Mouse (Mus musculus): ENCODE data around the gene Baz2b. TPM values are rescaled to one million over a fixed set of nuclear protein-coding genes. Genes with fewer than 3 reads are reported as not detected.

Baz2b gene
- polyA plus RNA-seq, 1 experiment from 2014 or later, result 105 TPM

- H3K4me1 ChIP-seq (replicated peaks), result peaks cover 41% of the 10 kb centered on the region
- H3K4me3 ChIP-seq, result no peak overlapping the region
- no peak for ATAC-seq (ENCODE audit: low FRiP score)
- no peak overlapping the region for H3K9ac ChIP-seq
- 91% methylated on average over 6 of the region's 6 CpGs for WGBS
- H3K27ac ChIP-seq, result no peak overlapping the region
- no peaks in the 10 kb centered on the region for H3K9me3 ChIP-seq
- no peak overlapping the region for H3K4me2 ChIP-seq
- no peaks in the 10 kb centered on the region for H3K27me3 ChIP-seq
- no peaks in the 10 kb centered on the region for H3K36me3 ChIP-seq
These were observed 8.0 kb upstream of the Baz2b start for GRCm38 (mm10) chr2:60217620-60218019.

GRCm38 (mm10) chr2:60216547-60217153 lies 7.0 kb upstream of the Baz2b start:
- ATAC-seq (ENCODE audit: low FRiP score), result no peak
- Histone ChIP-seq H3K4me3 (no peak overlapping the region), H3K36me3 (no peaks in the 10 kb centered on the region), H3K27ac (no peak overlapping the region), H3K9me3 (no peaks in the 10 kb centered on the region), H3K27me3 (no peaks in the 10 kb centered on the region), H3K4me2 (no peak overlapping the region), H3K9ac (no peak overlapping the region), H3K4me1 (replicated peaks) (peaks cover 49% of the 10 kb centered on the region)
- WGBS, result 92% methylated on average over 4 of the region's 4 CpGs

DNA sequence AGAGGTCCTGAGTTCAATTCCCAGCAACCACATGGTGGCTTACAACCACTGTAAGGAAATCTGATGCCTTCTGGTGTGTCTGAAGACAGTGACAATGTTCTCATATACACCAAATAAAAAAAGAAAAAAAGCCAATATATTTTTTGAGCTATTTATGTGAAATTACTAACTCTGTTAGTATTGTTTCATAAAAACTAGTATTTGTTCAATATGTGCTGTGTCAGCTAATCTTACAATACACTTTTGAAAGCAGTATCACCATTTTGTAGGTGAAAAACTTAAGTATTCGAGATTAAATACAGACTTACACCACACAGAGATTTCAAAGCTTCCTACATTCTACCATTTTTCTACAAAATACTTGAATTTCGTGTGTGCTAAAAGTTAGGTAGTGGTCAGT lies 5.0 kb upstream of the Baz2b start:
- no peak overlapping the region for H3K4me2 ChIP-seq
- H3K4me1 ChIP-seq (replicated peaks), result peaks cover 51% of the 10 kb centered on the region
- H3K9ac ChIP-seq, result no peak overlapping the region
- 96% methylated on average over 2 of the region's 2 CpGs for WGBS
- no peaks in the 10 kb centered on the region for H3K9me3 ChIP-seq
- ATAC-seq (ENCODE audit: low FRiP score), result no peak
- H3K36me3 ChIP-seq, result no peaks in the 10 kb centered on the region
- no peak overlapping the region for H3K4me3 ChIP-seq
- H3K27ac ChIP-seq, result no peak overlapping the region
- no peaks in the 10 kb centered on the region for H3K27me3 ChIP-seq

GRCm38 (mm10) chr2:60212488-60212887 lies 2.8 kb upstream of the Baz2b start:
- peaks cover 62% of the 10 kb centered on the region for H3K4me1 ChIP-seq (replicated peaks)
- H3K9ac ChIP-seq, result no peak overlapping the region
- ATAC-seq (ENCODE audit: low FRiP score), result no peak
- H3K27ac ChIP-seq, result no peak overlapping the region
- 0 out of 2 replicates have a peak overlapping the region, but pooled peaks have one; percentile 17 for H3K4me2 ChIP-seq
- no peaks in the 10 kb centered on the region for H3K9me3 ChIP-seq
- H3K27me3 ChIP-seq, result peaks cover 8% of the 10 kb centered on the region; the same call in 1 of the 2 replicates
- H3K36me3 ChIP-seq, result no peaks in the 10 kb centered on the region
- no peak overlapping the region for H3K4me3 ChIP-seq

GRCm38 (mm10) chr2:60210821-60211220 lies 1.2 kb upstream of the Baz2b start:
- WGBS, result 27% methylated on average over 5 of the region's 5 CpGs
- Histone ChIP-seq H3K4me1 (replicated peaks) (peaks cover 54% of the 10 kb centered on the region), H3K4me3 (peak overlapping the region; percentile 88), H3K4me2 (peak overlapping the region; percentile 78), H3K27ac (peak overlapping the region; percentile 97; the same call in 1 of the 2 replicates), H3K9me3 (no peaks in the 10 kb centered on the region), H3K9ac (peak overlapping the region; percentile 94), H3K27me3 (peaks cover 8% of the 10 kb centered on the region; the same call in 1 of the 2 replicates), H3K36me3 (0 out of 2 replicates have a peak, but pooled peaks cover under 1% of the 10 kb centered on the region)
- no peak for ATAC-seq (ENCODE audit: low FRiP score)

- peak overlapping the region; percentile 63 for H3K4me2 ChIP-seq
- peak overlapping the region; percentile 94 for H3K9ac ChIP-seq
- H3K36me3 ChIP-seq, result peaks cover 17% of the 10 kb centered on the region
- H3K9me3 ChIP-seq, result no peaks in the 10 kb centered on the region
- under 1% methylated on average over 34 of the region's 35 CpGs for WGBS
- H3K4me3 ChIP-seq, result peak overlapping the region; percentile 88
- peaks cover 19% of the 10 kb centered on the region for H3K27me3 ChIP-seq
- H3K27ac ChIP-seq, result peak overlapping the region; percentile 97
- no peak; the same call in 1 of the 2 replicates for ATAC-seq (ENCODE audit: low FRiP score)
- peaks cover 44% of the 10 kb centered on the region for H3K4me1 ChIP-seq (replicated peaks)
These were observed 472 bp downstream of the Baz2b start for GRCm38 (mm10) chr2:60209122-60209611.

GRCm38 (mm10) chr2:60205795-60206194 lies 3.8 kb downstream of the Baz2b start:
- Histone ChIP-seq H3K4me2 (no peak overlapping the region), H3K4me1 (replicated peaks) (peaks cover 15% of the 10 kb centered on the region), H3K27ac (no peak overlapping the region), H3K9ac (no peak overlapping the region), H3K27me3 (peaks cover 33% of the 10 kb centered on the region), H3K9me3 (no peaks in the 10 kb centered on the region), H3K4me3 (no peak overlapping the region), H3K36me3 (peaks cover 18% of the 10 kb centered on the region)
- WGBS, result 39% methylated on average over 6 of the region's 6 CpGs
- ATAC-seq (ENCODE audit: low FRiP score), result no peak

- 88% methylated on average over 6 of the region's 6 CpGs for WGBS
- peaks cover 18% of the 10 kb centered on the region for H3K36me3 ChIP-seq
- ATAC-seq (ENCODE audit: low FRiP score), result no peak
- no peaks in the 10 kb centered on the region for H3K9me3 ChIP-seq
- H3K27me3 ChIP-seq, result peaks cover 33% of the 10 kb centered on the region
- no peak overlapping the region for H3K4me3 ChIP-seq
- H3K4me1 ChIP-seq (replicated peaks), result peaks cover 14% of the 10 kb centered on the region
- H3K27ac ChIP-seq, result no peak overlapping the region
- H3K9ac ChIP-seq, result no peak overlapping the region
- no peak overlapping the region for H3K4me2 ChIP-seq
These were observed 5.5 kb downstream of the Baz2b start for GRCm38 (mm10) chr2:60204162-60204561.

DNA sequence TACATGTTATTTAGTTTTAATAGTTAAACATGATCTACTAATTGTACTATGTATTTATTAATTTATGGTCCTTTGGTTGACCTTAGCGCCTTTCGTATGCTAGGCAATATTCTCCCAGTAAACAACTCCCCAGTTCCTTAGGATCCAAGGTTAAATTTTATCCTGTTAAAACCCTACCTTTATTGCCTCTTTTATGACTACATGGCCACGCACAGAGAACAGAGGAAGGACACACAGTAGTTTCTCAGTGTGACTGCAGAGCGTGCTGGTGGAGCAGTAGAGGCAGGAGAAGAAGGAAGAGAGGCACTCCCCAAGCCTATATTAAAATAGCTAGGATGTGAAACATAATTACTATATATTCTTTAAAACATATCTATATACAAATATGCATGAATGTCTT lies 5.9 kb downstream of the Baz2b start:
- Histone ChIP-seq H3K4me1 (replicated peaks) (peaks cover 11% of the 10 kb centered on the region), H3K9ac (no peak overlapping the region), H3K27me3 (peaks cover 33% of the 10 kb centered on the region), H3K9me3 (no peaks in the 10 kb centered on the region), H3K36me3 (peaks cover 18% of the 10 kb centered on the region), H3K27ac (no peak overlapping the region), H3K4me2 (no peak overlapping the region), H3K4me3 (no peak overlapping the region)
- ATAC-seq (ENCODE audit: low FRiP score), result no peak
- WGBS, result 93% methylated on average over 4 of the region's 4 CpGs

- Histone ChIP-seq H3K9me3 (no peaks in the 10 kb centered on the region), H3K27me3 (peaks cover 29% of the 10 kb centered on the region), H3K4me2 (no peak overlapping the region), H3K4me1 (replicated peaks) (peaks cover 7% of the 10 kb centered on the region), H3K9ac (no peak overlapping the region), H3K4me3 (no peak overlapping the region), H3K36me3 (peaks cover 18% of the 10 kb centered on the region), H3K27ac (no peak overlapping the region)
- no peak for ATAC-seq (ENCODE audit: low FRiP score)
- 90% methylated on average over 8 of the region's 8 CpGs for WGBS
These were observed 6.6 kb downstream of the Baz2b start for GRCm38 (mm10) chr2:60202900-60203530.

GRCm38 (mm10) chr2:60200667-60201066 lies 9.0 kb downstream of the Baz2b start:
- Histone ChIP-seq H3K27ac (no peak overlapping the region), H3K4me3 (no peak overlapping the region), H3K9ac (no peak overlapping the region), H3K27me3 (peaks cover 25% of the 10 kb centered on the region), H3K4me2 (no peak overlapping the region), H3K9me3 (no peaks in the 10 kb centered on the region), H3K36me3 (peaks cover 16% of the 10 kb centered on the region), H3K4me1 (replicated peaks) (no peaks in the 10 kb centered on the region)
- WGBS, result 54% methylated on average over 8 of the region's 8 CpGs
- ATAC-seq (ENCODE audit: low FRiP score), result no peak

DNA sequence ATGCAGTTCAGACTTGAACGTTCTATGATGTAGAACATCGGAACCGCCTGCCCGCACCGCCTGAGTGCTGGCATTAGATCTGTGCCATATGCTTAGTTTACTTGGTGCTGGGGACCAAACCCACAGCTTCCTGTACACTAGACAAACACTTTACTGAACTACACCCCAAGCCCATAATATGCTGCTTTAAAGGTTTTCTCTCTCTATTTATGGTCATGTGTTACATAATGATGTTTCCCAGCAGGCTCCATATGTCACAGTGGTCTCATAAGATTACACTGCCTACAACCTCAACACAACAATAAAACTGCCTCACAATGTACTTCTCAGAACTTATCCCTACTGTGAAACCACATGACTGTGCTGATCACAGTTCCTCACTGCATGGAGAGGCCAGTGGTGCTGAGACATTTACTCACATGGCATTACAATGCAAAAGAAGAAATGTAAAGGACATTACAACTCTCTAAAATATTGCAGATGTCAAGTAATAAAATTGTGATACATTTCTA lies 9.5 kb downstream of the Baz2b start:
- 97% methylated on average over 5 of the region's 5 CpGs for WGBS
- H3K9ac ChIP-seq, result no peak overlapping the region
- H3K4me1 ChIP-seq (replicated peaks), result no peaks in the 10 kb centered on the region
- H3K36me3 ChIP-seq, result peaks cover 10% of the 10 kb centered on the region
- H3K4me3 ChIP-seq, result no peak overlapping the region
- no peak for ATAC-seq (ENCODE audit: low FRiP score)
- H3K27ac ChIP-seq, result no peak overlapping the region
- H3K9me3 ChIP-seq, result no peaks in the 10 kb centered on the region
- H3K27me3 ChIP-seq, result peaks cover 24% of the 10 kb centered on the region
- H3K4me2 ChIP-seq, result no peak overlapping the region

Data from hindbrain, embryonic 13.5 days (tissue).